Mouse (Mus musculus): ENCODE results near the gene Ell3.
"Not testable (repeated sequence)": the region's sequence is repeated elsewhere in the genome, so short reads cannot be mapped to it uniquely, and the experiment has no call there.

DNA sequence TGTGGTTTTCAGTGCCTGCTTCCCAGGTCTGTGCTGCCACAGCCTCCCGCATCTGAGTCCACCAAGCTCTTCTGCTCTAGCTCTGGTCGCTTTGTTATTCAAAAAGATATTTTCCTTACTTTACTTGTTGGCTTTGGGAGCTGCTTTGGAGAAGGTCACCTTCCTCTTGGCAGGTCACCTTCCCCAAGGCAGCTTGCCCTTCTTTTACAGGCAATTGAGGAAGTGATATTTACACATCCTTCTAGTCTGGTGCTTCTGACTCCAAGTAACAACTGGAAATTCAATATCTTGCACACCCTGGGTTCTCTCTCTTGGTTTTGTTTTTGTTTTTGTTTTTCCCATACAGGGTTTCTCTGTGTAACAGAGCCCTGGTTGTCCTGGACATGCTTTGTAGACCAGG lies 40.3 kb upstream of the Ell3 start:
- not testable (repeated sequence) for TF ChIP-seq MYOD1 (IDR thresholded peaks at IDR 0.05; ENCODE audit: control insufficient read depth in 1 of 3, insufficient read length in 2 of 3, low read depth in 2 of 3); POLR2A (IDR thresholded peaks at IDR 0.05; ENCODE audit: insufficient read length, low read depth); MYOG (IDR thresholded peaks at IDR 0.05; ENCODE audit: control insufficient read depth in 1 of 3, insufficient read depth in 1 of 3, insufficient read length in 2 of 3, low read depth in 2 of 3)
